Mouse (Mus musculus): ENCODE data around the gene Cyp17a1. TPM values are rescaled to one million over a fixed set of nuclear protein-coding genes. Genes with fewer than 3 reads are reported as not detected.

The Cyp17a1 gene
- polyA plus RNA-seq, 1 experiment: not detected

GRCm38 (mm10) chr19:46690387-46690786, 17.4 kb upstream of the Cyp17a1 start:
- no peak for TF ChIP-seq GATA1 (IDR thresholded peaks at IDR 0.05; ENCODE audit: low read length)

GRCm38 (mm10) chr19:46689460-46690372, 16.7 kb upstream of the Cyp17a1 start, which contains the start of gene Borcs7:
Gene Borcs7 (plus strand): TSS chr19:46689906.
- TF ChIP-seq GATA1 (IDR thresholded peaks at IDR 0.05; ENCODE audit: low read length): no peak

DNA sequence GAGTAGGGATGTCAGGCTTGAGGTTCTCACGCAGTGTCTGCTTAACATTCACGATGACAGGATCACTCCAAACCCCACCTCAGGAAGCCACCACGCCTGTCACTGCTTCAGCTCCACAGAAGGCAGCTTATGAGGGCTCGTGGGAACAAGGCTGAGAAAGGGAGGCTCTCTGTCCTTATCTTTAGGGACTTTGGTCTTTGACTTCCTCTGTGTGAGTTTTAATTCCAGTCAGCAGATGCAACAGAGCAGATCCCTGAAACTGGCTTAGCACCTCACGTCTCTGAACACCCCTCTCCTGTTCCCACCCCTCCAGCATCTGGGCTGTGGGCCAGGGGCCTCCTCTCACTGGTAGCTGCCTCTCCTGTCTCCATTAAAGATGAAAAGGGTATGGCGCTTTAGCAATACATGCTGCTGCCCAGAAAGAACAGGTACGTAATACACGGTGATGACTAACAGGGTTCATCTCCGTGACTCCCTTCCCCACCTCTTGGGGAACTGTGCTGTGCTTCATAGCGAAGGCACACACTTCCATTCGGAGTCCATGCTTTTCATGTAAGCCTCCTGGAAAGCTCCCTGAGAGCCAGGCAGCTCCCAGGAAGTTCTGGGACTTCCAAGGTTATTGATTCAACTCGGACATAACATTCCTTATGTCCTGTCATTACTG, 6.9 kb upstream of the Cyp17a1 start:
- no peak for TF ChIP-seq GATA1 (IDR thresholded peaks at IDR 0.05; ENCODE audit: low read length)

GRCm38 (mm10) chr19:46675641-46676040, 2.7 kb upstream of the Cyp17a1 start:
- no peak for TF ChIP-seq GATA1 (IDR thresholded peaks at IDR 0.05; ENCODE audit: low read length)

DNA sequence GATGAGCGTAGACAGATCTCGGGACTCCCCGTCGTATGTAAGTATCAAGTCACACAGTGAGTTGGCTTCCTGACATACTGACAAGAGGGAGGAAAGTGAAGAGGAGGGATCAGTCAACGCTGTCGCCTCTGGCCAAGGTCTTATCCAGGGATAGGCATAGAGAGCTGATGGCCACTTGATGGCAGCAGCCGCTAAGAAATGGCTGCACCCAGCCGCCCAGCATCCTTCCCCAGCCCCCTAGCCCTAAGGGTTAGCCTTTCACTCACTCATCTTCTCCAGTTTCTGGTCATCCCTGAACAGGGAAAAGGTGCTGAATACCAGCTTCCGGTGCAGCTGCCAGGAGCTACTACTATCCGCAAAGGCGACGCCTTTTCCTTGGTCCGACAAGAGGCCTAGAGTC, 2.3 kb downstream of the Cyp17a1 start:
- TF ChIP-seq GATA1 (IDR thresholded peaks at IDR 0.05; ENCODE audit: low read length): no peak

DNA sequence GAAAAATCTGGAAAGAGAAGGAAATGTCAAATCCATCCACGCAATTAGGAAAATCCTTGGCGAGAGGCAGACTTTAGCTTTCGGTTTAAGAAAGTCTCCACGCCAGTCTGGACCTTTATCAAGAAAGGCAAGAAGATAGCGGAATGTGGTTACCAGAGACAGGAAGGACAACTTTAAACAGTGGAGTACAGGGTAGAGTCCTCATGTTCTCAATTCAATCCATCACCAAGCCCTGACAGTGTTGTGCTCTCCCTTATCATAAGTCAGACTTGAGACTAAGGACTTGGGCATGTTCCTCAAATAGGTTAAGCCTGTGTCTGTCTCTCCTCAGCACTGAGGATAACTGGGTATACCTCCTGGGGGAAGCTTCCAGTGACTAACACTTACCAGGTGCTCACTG, 3.2 kb downstream of the Cyp17a1 start:
- TF ChIP-seq GATA1 (IDR thresholded peaks at IDR 0.05; ENCODE audit: low read length): no peak

DNA sequence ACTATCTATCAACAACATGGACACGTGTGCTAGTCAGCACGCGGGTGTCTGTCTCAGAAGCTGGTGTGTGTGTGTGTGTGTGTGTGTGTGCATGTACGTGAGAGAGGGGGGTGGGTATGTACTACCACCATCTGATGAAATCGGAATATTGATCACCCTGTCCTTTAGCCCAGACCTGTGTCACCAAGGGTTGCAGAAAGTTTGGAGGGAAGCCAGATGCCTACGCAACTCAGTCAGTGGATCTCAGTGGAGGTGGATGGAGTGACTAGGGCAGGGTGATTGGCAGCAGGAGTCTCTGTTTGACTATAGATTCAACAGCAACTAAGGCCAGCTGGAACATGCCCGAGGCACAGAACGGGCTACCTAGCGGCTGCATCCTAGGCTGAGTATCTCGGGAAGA, 4.7 kb downstream of the Cyp17a1 start:
- TF ChIP-seq GATA1 (IDR thresholded peaks at IDR 0.05; ENCODE audit: low read length): no peak

DNA sequence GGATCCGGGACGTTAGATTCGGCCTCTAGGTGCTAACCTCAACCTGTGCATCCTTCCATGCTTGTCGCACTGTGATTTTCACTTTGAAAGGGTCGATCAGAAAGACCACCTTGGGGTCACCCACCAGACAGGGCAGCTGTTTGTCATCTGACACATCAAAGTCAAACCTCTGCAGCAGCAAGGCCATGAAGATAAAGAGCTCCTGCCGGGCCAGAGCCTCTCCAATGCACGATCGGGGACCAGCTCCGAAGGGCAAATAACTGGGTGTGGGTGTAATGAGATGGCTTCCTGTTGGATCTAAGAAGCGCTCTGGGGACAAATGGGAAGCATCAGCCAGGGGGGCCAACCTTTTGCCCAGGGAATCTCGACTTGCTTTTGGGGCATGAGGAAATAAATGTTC, 5.7 kb downstream of the Cyp17a1 start:
- TF ChIP-seq GATA1 (IDR thresholded peaks at IDR 0.05; ENCODE audit: low read length): no peak

DNA sequence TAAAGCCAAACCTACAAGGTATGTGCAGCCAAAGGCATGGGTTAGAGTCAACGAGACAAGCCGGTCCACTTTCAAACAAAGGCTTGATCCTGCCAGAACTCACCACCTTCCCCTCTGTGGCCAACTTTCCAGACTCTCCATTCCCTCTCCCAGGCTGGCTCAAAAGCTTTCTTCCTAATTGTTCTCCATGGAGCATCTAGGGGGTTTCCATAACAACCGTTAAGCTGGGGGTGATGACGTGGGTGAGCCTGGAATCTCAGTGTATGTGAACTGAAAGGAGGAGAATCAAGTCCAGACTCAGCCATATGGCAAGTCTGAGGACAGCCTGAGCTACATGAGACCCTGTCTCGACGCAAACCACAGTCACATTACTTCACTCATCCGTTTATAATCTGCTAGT, 7.5 kb downstream of the Cyp17a1 start:
- TF ChIP-seq GATA1 (IDR thresholded peaks at IDR 0.05; ENCODE audit: low read length): no peak

- TF ChIP-seq GATA1 (IDR thresholded peaks at IDR 0.05; ENCODE audit: low read length): no peak
Observed at GRCm38 (mm10) chr19:46662784-46663183, 10.2 kb downstream of the Cyp17a1 start.

- no peak for TF ChIP-seq GATA1 (IDR thresholded peaks at IDR 0.05; ENCODE audit: low read length)
Observed at GRCm38 (mm10) chr19:46662214-46662613, 10.8 kb downstream of the Cyp17a1 start.

DNA sequence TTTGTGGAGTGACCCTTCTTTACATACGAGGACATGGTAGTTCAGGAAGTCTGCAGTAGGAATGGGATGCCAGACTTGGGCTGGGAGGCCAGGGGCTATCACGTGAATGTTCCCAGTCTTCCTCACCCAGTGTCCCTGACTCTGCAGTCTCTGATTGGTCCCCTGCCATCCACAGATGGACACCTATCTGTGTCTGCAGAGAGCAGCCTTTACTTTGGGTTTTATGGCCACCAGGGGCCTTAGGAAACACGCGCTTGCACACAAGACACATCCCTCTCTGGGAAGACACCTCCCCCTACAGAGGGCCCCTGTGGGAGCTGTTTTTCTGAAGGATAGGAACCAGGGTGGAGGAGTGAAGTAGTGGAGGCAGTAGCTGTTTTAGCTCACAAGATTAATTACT, 11.5 kb downstream of the Cyp17a1 start:
- no peak for TF ChIP-seq GATA1 (IDR thresholded peaks at IDR 0.05; ENCODE audit: low read length)

- TF ChIP-seq GATA1 (IDR thresholded peaks at IDR 0.05; ENCODE audit: low read length): no peak
Observed at GRCm38 (mm10) chr19:46658851-46659250, 14.1 kb downstream of the Cyp17a1 start.

DNA sequence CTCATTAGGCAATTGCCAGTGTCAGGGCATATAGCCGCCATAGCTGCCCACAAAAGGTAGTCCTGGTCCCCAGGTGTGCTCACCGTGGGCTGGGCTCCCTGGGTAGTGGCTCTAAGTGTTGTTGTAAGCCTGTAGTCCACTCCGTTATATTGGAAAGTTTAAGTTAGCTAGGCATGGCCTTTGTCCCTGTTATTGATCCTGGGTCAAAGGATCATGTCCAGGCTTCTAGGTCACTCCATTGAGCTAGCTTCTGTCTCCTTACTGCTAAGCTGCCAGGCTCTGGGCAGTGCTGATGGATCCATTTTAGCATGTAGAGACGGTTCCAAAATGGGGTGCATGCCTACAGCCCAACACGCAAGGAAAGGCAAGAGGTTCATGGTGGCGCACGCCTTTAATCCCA, 14.6 kb downstream of the Cyp17a1 start:
- no peak for TF ChIP-seq GATA1 (IDR thresholded peaks at IDR 0.05; ENCODE audit: low read length)

GRCm38 (mm10) chr19:46657339-46658020, 15.5 kb downstream of the Cyp17a1 start:
- no peak for TF ChIP-seq GATA1 (IDR thresholded peaks at IDR 0.05; ENCODE audit: low read length)
